32 mouse cellular contexts compared by ENCODE assay signal in genomic region chr5:112728432-112728831, GRCm38 (mm10).
A peak's percentile ranks its signal among the peaks of the same experiment; 100 is the strongest.
DNase-seq lines count a peak whose midpoint lies in the region; ATAC-seq and TF ChIP-seq lines count a peak whose summit lies in the region.
"Had no signal": no experiment of that assay in that cellular context is flagged by ENCODE, and none has a peak within 500 bp of the region (broad histone marks: within the 10 kb centered on the region; RNA-seq: fewer than 3 reads in every experiment).

No protein-coding gene starts in this region.

- ATAC-seq in embryonic facial prominence, embryonic 14.5 days (ENCODE audit: low read depth): no peak
- ATAC-seq in hindbrain, embryonic 13.5 days (ENCODE audit: low FRiP score): no peak
- ATAC-seq in hindbrain, embryonic 11.5 days (ENCODE audit: low FRiP score): no peak
- no peak for ATAC-seq in midbrain, embryonic 14.5 days (ENCODE audit: low FRiP score, low TSS enrichment)
- ATAC-seq in hindbrain, postnatal 0 days: no peak
- ATAC-seq: activated CD4-positive, CD25-positive, alpha-beta regulatory T cell, adult 4 months; intestine, embryonic 16.5 days; lung, postnatal 0 days had no signal

- H3K4me3 ChIP-seq in embryonic facial prominence, embryonic 14.5 days (ENCODE audit: low read depth, low read length): no peak overlapping the region
- H3K4me3 ChIP-seq in embryonic facial prominence, embryonic 10.5 days: no peak overlapping the region
- H3K4me3 ChIP-seq in hindbrain, embryonic 13.5 days: no peak overlapping the region
- H3K4me3 ChIP-seq in hindbrain, embryonic 11.5 days (ENCODE audit: low read depth, low read length): no peak overlapping the region
- H3K4me3 ChIP-seq in midbrain, embryonic 14.5 days (replicated peaks; ENCODE audit: low read depth, low read length): no peak overlapping the region
- H3K4me3 ChIP-seq in midbrain, embryonic 10.5 days: no peak overlapping the region
- H3K4me3 ChIP-seq in hindbrain, postnatal 0 days (ENCODE audit: low read length): no peak overlapping the region
- H3K4me3 ChIP-seq: embryonic facial prominence, embryonic 12.5 days; erythroblast, embryonic 14.5 days; limb, embryonic 10.5 days; limb, embryonic 15.5 days; liver, embryonic 13.5 days; megakaryocyte, embryonic 14.5 days; stomach, embryonic 15.5 days had no signal

- no peaks in the 10 kb centered on the region for H3K36me3 ChIP-seq in embryonic facial prominence, embryonic 14.5 days (ENCODE audit: control insufficient read depth, insufficient read depth, low read length)
- no peaks in the 10 kb centered on the region for H3K36me3 ChIP-seq in embryonic facial prominence, embryonic 10.5 days (replicated peaks)
- H3K36me3 ChIP-seq in hindbrain, embryonic 13.5 days: no peaks in the 10 kb centered on the region
- H3K36me3 ChIP-seq in hindbrain, embryonic 11.5 days (ENCODE audit: control insufficient read depth, insufficient read depth, low read length): no peaks in the 10 kb centered on the region
- H3K36me3 ChIP-seq in midbrain, embryonic 14.5 days (ENCODE audit: control insufficient read depth, insufficient read depth, low read length): no peaks in the 10 kb centered on the region
- H3K36me3 ChIP-seq in midbrain, embryonic 10.5 days: no peaks in the 10 kb centered on the region
- H3K36me3 ChIP-seq in hindbrain, postnatal 0 days (ENCODE audit: insufficient read depth, low read length): no peaks in the 10 kb centered on the region
- H3K36me3 ChIP-seq: embryonic facial prominence, embryonic 12.5 days; limb, embryonic 10.5 days; limb, embryonic 15.5 days; liver, embryonic 13.5 days; stomach, embryonic 15.5 days had no signal

- no peaks in the 10 kb centered on the region for H3K27me3 ChIP-seq in embryonic facial prominence, embryonic 14.5 days (replicated peaks; ENCODE audit: control insufficient read depth, insufficient read depth, low read length)
- H3K27me3 ChIP-seq in embryonic facial prominence, embryonic 10.5 days (replicated peaks; ENCODE audit: low read depth, poor library complexity, severe bottlenecking): no peaks in the 10 kb centered on the region
- peaks cover 3% of the 10 kb centered on the region; the same call in 1 of the 2 replicates for H3K27me3 ChIP-seq in hindbrain, embryonic 13.5 days
- no peaks in the 10 kb centered on the region for H3K27me3 ChIP-seq in hindbrain, embryonic 11.5 days (ENCODE audit: control insufficient read depth, insufficient read depth, low read length)
- H3K27me3 ChIP-seq in midbrain, embryonic 14.5 days (ENCODE audit: control insufficient read depth, insufficient read depth, low read length): no peaks in the 10 kb centered on the region
- H3K27me3 ChIP-seq in midbrain, embryonic 10.5 days (ENCODE audit: low read depth, poor library complexity, severe bottlenecking): no peaks in the 10 kb centered on the region
- H3K27me3 ChIP-seq in hindbrain, postnatal 0 days (ENCODE audit: insufficient read depth, low read length): no peaks in the 10 kb centered on the region
- H3K27me3 ChIP-seq: CH12.LX; embryonic facial prominence, embryonic 12.5 days; limb, embryonic 15.5 days; liver, embryonic 13.5 days; megakaryocyte, embryonic 14.5 days; stomach, embryonic 15.5 days had no signal

- no peak overlapping the region for H3K9ac ChIP-seq in embryonic facial prominence, embryonic 14.5 days (ENCODE audit: low read depth, low read length)
- H3K9ac ChIP-seq in hindbrain, embryonic 13.5 days: no peak overlapping the region
- H3K9ac ChIP-seq in hindbrain, embryonic 11.5 days (ENCODE audit: low read depth, low read length): no peak overlapping the region
- H3K9ac ChIP-seq in midbrain, embryonic 14.5 days (replicated peaks; ENCODE audit: low read length): no peak overlapping the region
- no peak overlapping the region for H3K9ac ChIP-seq in hindbrain, postnatal 0 days (replicated peaks; ENCODE audit: low read length)
- H3K9ac ChIP-seq: embryonic facial prominence, embryonic 12.5 days; limb, embryonic 15.5 days; liver, embryonic 13.5 days; stomach, embryonic 15.5 days had no signal

- no peaks in the 10 kb centered on the region for H3K4me1 ChIP-seq in embryonic facial prominence, embryonic 14.5 days (ENCODE audit: control insufficient read depth, insufficient read depth, low read length)
- peaks cover 10% of the 10 kb centered on the region for H3K4me1 ChIP-seq in embryonic facial prominence, embryonic 10.5 days
- peaks cover 29% of the 10 kb centered on the region for H3K4me1 ChIP-seq in hindbrain, embryonic 13.5 days (replicated peaks)
- no peaks in the 10 kb centered on the region for H3K4me1 ChIP-seq in hindbrain, embryonic 11.5 days (replicated peaks; ENCODE audit: control insufficient read depth, insufficient read depth, low read length)
- H3K4me1 ChIP-seq in midbrain, embryonic 14.5 days (ENCODE audit: control insufficient read depth, insufficient read depth, low read length): peaks cover 5% of the 10 kb centered on the region
- 0 out of 2 replicates have a peak, but pooled peaks cover 5% of the 10 kb centered on the region for H3K4me1 ChIP-seq in midbrain, embryonic 10.5 days
- no peaks in the 10 kb centered on the region for H3K4me1 ChIP-seq in hindbrain, postnatal 0 days (ENCODE audit: insufficient read depth, low read length)
- H3K4me1 ChIP-seq: embryonic facial prominence, embryonic 12.5 days; limb, embryonic 15.5 days; liver, embryonic 13.5 days; megakaryocyte, embryonic 14.5 days; stomach, embryonic 15.5 days had no signal

- H3K4me2 ChIP-seq in embryonic facial prominence, embryonic 14.5 days (ENCODE audit: low read depth, low read length): no peak overlapping the region
- no peak overlapping the region for H3K4me2 ChIP-seq in hindbrain, embryonic 13.5 days
- H3K4me2 ChIP-seq in hindbrain, embryonic 11.5 days (replicated peaks; ENCODE audit: low read depth, low read length): no peak overlapping the region
- H3K4me2 ChIP-seq in midbrain, embryonic 14.5 days (ENCODE audit: low read length): no peak overlapping the region
- H3K4me2 ChIP-seq in hindbrain, postnatal 0 days (ENCODE audit: low read depth, low read length): no peak overlapping the region
- H3K4me2 ChIP-seq: embryonic facial prominence, embryonic 12.5 days; limb, embryonic 15.5 days; liver, embryonic 13.5 days; stomach, embryonic 15.5 days had no signal

- DNase-seq in embryonic facial prominence, embryonic 14.5 days (ENCODE audit: low spot score): peak; percentile 31
- DNase-seq in embryonic facial prominence, embryonic 10.5 days (ENCODE audit: low spot score): no peak
- DNase-seq in hindbrain, embryonic 11.5 days (ENCODE audit: low spot score): no peak
- peak; percentile 57 for DNase-seq in midbrain, embryonic 14.5 days
- no peak for DNase-seq in midbrain, embryonic 10.5 days (ENCODE audit: low spot score)
- DNase-seq in hindbrain, postnatal 0 days (ENCODE audit: low spot score): no peak
- no peak for DNase-seq in urinary bladder, postnatal 36 days (ENCODE audit: low spot score in 2 of 2)
- DNase-seq: adrenal gland, adult 8-10 months; cerebellum, adult 11 months; cerebellum, adult 9-10 months; cerebellum, postnatal 36 days; gastrocnemius, postnatal 14 days; heart, postnatal 14 days; kidney, adult 8-10 months; kidney, postnatal 4 days; layer of hippocampus, adult 9-11 months; liver, embryonic 13.5 days; lung, adult 18-20 months; lung, postnatal 4 days; right cerebral cortex, postnatal 25 days had no signal

- no peak overlapping the region for H3K27ac ChIP-seq in embryonic facial prominence, embryonic 14.5 days (replicated peaks; ENCODE audit: low read depth, low read length)
- H3K27ac ChIP-seq in embryonic facial prominence, embryonic 10.5 days (replicated peaks): no peak overlapping the region
- H3K27ac ChIP-seq in hindbrain, embryonic 13.5 days: peak overlapping the region; percentile 59
- no peak overlapping the region for H3K27ac ChIP-seq in hindbrain, embryonic 11.5 days (ENCODE audit: low read depth, low read length)
- peak overlapping the region; percentile 37; the same call in 1 of the 2 replicates for H3K27ac ChIP-seq in midbrain, embryonic 14.5 days (replicated peaks; ENCODE audit: low read depth, low read length)
- H3K27ac ChIP-seq in midbrain, embryonic 10.5 days (replicated peaks): no peak overlapping the region
- H3K27ac ChIP-seq in hindbrain, postnatal 0 days: peak overlapping the region; percentile 26; the same call in 1 of the 2 replicates
- H3K27ac ChIP-seq: embryonic facial prominence, embryonic 12.5 days; kidney, postnatal 0 days; limb, embryonic 10.5 days; limb, embryonic 15.5 days; liver, embryonic 13.5 days; stomach, embryonic 15.5 days had no signal

- H3K9me3 ChIP-seq in embryonic facial prominence, embryonic 14.5 days (ENCODE audit: control insufficient read depth, low read length): no peaks in the 10 kb centered on the region
- no peaks in the 10 kb centered on the region for H3K9me3 ChIP-seq in embryonic facial prominence, embryonic 10.5 days
- no peaks in the 10 kb centered on the region for H3K9me3 ChIP-seq in hindbrain, embryonic 13.5 days
- H3K9me3 ChIP-seq in hindbrain, embryonic 11.5 days (ENCODE audit: control insufficient read depth, low read length): no peaks in the 10 kb centered on the region
- no peaks in the 10 kb centered on the region for H3K9me3 ChIP-seq in midbrain, embryonic 14.5 days (ENCODE audit: control insufficient read depth, low read length)
- no peaks in the 10 kb centered on the region for H3K9me3 ChIP-seq in midbrain, embryonic 10.5 days (replicated peaks)
- no peaks in the 10 kb centered on the region for H3K9me3 ChIP-seq in hindbrain, postnatal 0 days (ENCODE audit: low read length)
- H3K9me3 ChIP-seq: embryonic facial prominence, embryonic 12.5 days; limb, embryonic 10.5 days; limb, embryonic 15.5 days; liver, embryonic 13.5 days; stomach, embryonic 15.5 days had no signal

- 66% methylated on average over 6 of the region's 6 CpGs for WGBS in embryonic facial prominence, embryonic 14.5 days
- 72% methylated on average over 6 of the region's 6 CpGs for WGBS in embryonic facial prominence, embryonic 10.5 days
- WGBS in hindbrain, embryonic 13.5 days: 33% methylated on average over 6 of the region's 6 CpGs
- 69% methylated on average over 6 of the region's 6 CpGs for WGBS in hindbrain, embryonic 11.5 days
- 56% methylated on average over 6 of the region's 6 CpGs for WGBS in midbrain, embryonic 14.5 days
- WGBS in midbrain, embryonic 10.5 days: 89% methylated on average over 6 of the region's 6 CpGs
- 37% methylated on average over 6 of the region's 6 CpGs for WGBS in hindbrain, postnatal 0 days

- no peak for TF ChIP-seq CTCF in hindbrain, postnatal 0 days (IDR thresholded peaks at IDR 0.05; ENCODE audit: low read depth)

Comparison
In these comparisons a context has a peak if more than half of its experiments do, and no peak if none do; other contexts are left out.
1. DNase-seq: peak in embryonic facial prominence, embryonic 14.5 days (single experiment) and midbrain, embryonic 14.5 days (single experiment); none in embryonic facial prominence, embryonic 10.5 days (single experiment), hindbrain, embryonic 11.5 days (single experiment), midbrain, embryonic 10.5 days (single experiment), hindbrain, postnatal 0 days (single experiment) and urinary bladder, postnatal 36 days (0 of 2).
2. H3K27ac ChIP-seq: peak in hindbrain, embryonic 13.5 days (single experiment), midbrain, embryonic 14.5 days (single experiment) and hindbrain, postnatal 0 days (single experiment); none in embryonic facial prominence, embryonic 14.5 days (single experiment), embryonic facial prominence, embryonic 10.5 days (single experiment), hindbrain, embryonic 11.5 days (single experiment) and midbrain, embryonic 10.5 days (single experiment).